Mouse (Mus musculus) limb, embryonic 11.5 days (tissue): ENCODE measurements around the gene Skap1. TPM values are rescaled to one million over a fixed set of nuclear protein-coding genes. Genes with fewer than 3 reads are reported as not detected.
"Not testable (repeated sequence)": the region's sequence is repeated elsewhere in the genome, so short reads cannot be mapped to it uniquely, and the experiment has no call there.

ENCODE experiments used
- ATAC-seq: fragments of 200-750 bp; cut with Nextera tagmentation; 2 replicates; pipeline ENCODE4 v1.8.0; 2017; ENCODE audit warnings: low read depth; ENCODE audit not compliant: insufficient number of reproducible peaks, low FRiP score, low TSS enrichment
- DNase-seq: peaks from one replicate; pipeline ENCODE4 v3.0.0-alpha.2; 2015; ENCODE audit warnings: low spot score
- H3K27ac ChIP-seq: fragments of 300-500 bp; sonication (generic); replicated peaks from 2 replicates; pipeline ENCODE4 v1.5.1; 2014; ENCODE audit warnings: low read depth, mild to moderate bottlenecking, low read length
- H3K27me3 ChIP-seq: fragments of 300-500 bp; sonication (generic); 2 replicates; pipeline ENCODE4 v1.6.1; 2014; ENCODE audit warnings: mild to moderate bottlenecking, low read length, mixed read lengths; ENCODE audit not compliant: control insufficient read depth, insufficient read depth
- H3K36me3 ChIP-seq: fragments of 300-500 bp; sonication (generic); 2 replicates; pipeline ENCODE4 v1.6.1; 2014; ENCODE audit warnings: mild to moderate bottlenecking, low read length, moderate library complexity, mixed read lengths; ENCODE audit not compliant: control insufficient read depth, insufficient read depth
- H3K4me1 ChIP-seq: fragments of 300-500 bp; sonication (generic); 2 replicates; pipeline ENCODE4 v1.6.1; 2014; ENCODE audit warnings: low read length, mixed read lengths; ENCODE audit not compliant: control insufficient read depth, insufficient read depth
- H3K4me2 ChIP-seq: fragments of 300-500 bp; sonication (generic); 2 replicates; pipeline ENCODE4 v1.6.1; 2014; ENCODE audit warnings: low read depth, mild to moderate bottlenecking, moderate library complexity; ENCODE audit not compliant: severe bottlenecking
- H3K4me3 ChIP-seq: fragments of 300-500 bp; sonication (generic); 2 replicates; pipeline ENCODE4 v1.5.1; 2014; ENCODE audit warnings: low read depth, low read length
- H3K9ac ChIP-seq: fragments of 300-500 bp; sonication (generic); 2 replicates; pipeline ENCODE4 v1.6.1; 2014; ENCODE audit warnings: mild to moderate bottlenecking, low read length
- H3K9me3 ChIP-seq: fragments of 300-500 bp; sonication (generic); 2 replicates; pipeline ENCODE4 v1.6.1; 2016; ENCODE audit warnings: low read length; ENCODE audit not compliant: control insufficient read depth
- WGBS: fragments of 180-500 bp; shearing (Covaris S2); extraction: QIAGEN DNeasy Blood & Tissue Kit; methylation state at CpG from one replicate; pipeline ENCODE4 v1.1.7; 2014; 5-methylcytosine and 5-hydroxymethylcytosine counted together
- polyA plus RNA-seq: library from polyadenylated mRNA; unstranded; fragments of >200 nt; fragmentation: Nextera tagmentation; extraction: Ambion mirVana; gene quantifications from 2 replicates; pipeline ENCODE4 v1.2.1, GENCODE M21; 2014

The Skap1 gene
- polyA plus RNA-seq, 1 experiment from 2014 or later, result 0.27 TPM

DNA sequence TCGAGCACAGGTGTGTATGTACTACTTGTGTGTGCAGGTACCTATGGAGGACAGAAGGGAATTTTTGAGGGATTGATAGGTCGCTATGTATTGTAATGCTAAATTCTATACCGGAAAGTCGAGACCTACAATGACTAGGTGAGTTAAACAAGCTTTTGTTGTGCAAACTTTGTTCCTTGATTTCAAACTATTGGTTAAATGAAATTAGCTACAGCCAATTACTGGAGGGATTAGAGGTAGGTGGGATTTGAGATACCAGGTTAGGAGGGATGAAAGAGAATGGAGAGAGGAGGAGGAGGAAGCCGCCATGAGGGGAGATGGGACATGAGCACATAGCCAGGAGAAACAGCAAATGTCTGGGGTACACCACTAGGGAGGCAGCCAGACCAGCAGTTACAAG is 315.9 kb downstream of the Skap1 start:
- H3K36me3 ChIP-seq, result no peaks in the 10 kb centered on the region
- H3K9me3 ChIP-seq, result no peaks in the 10 kb centered on the region
- no peak overlapping the region for H3K4me2 ChIP-seq
- H3K9ac ChIP-seq, result no peak overlapping the region
- no peak for DNase-seq
- ATAC-seq, result no peak
- peaks cover 5% of the 10 kb centered on the region; the same call in 1 of the 2 replicates for H3K4me1 ChIP-seq
- no peaks in the 10 kb centered on the region for H3K27me3 ChIP-seq
- H3K27ac ChIP-seq, result no peak overlapping the region
- no peak overlapping the region for H3K4me3 ChIP-seq
- 73% methylated on average over 5 of the region's 5 CpGs for WGBS

DNA sequence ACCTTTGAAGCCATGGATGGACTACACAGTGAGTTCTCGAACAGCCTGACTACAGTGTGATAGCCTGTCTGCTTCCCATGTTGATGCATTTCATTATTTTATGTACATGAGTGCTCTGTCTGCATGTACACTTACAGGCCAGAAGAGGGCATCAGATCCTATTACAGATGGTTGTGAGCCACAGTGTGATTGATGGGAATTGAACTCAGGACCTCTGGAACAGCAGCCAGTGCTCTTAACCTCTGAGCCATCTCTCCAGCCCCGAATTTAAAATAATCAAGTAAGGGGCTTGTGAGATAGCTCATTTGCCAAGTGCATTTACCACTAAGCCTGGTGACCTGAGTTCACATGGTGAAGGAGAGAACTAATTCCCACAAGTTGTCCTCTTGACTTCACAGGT is 317.0 kb downstream of the Skap1 start:
- H3K27ac ChIP-seq, result no peak overlapping the region
- no peak overlapping the region for H3K4me2 ChIP-seq
- H3K4me1 ChIP-seq, result peaks cover 3% of the 10 kb centered on the region
- ATAC-seq (no peak), DNase-seq (no peak)
- no peak overlapping the region for H3K4me3 ChIP-seq
- no peaks in the 10 kb centered on the region for H3K27me3 ChIP-seq
- no peaks in the 10 kb centered on the region for H3K36me3 ChIP-seq
- 87% methylated on average over 2 of the region's 2 CpGs for WGBS
- H3K9me3 ChIP-seq, result no peaks in the 10 kb centered on the region
- H3K9ac ChIP-seq, result no peak overlapping the region

DNA sequence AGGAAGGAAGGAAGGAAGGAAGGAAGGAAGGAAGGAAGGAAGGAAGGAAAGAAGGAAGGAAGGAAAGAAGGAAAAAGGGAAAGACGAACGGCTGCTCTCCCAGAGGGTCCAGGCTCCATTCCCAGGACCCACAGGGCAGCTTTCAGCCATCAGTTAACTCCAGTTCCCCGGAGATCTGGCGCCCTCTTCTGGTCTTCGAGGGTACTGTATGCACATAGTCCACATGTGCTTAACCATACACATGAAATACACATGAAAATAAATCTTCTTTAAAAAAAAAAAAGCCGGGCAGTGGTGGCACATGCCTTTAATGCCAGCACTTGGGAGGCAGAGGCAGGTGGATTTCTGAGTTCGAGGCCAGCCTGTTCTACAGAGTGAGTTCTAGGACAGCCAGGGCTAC is 320.5 kb downstream of the Skap1 start:
- not testable (repeated sequence) for H3K36me3 ChIP-seq, H3K4me2 ChIP-seq, H3K9me3 ChIP-seq, H3K4me3 ChIP-seq, H3K27ac ChIP-seq, ATAC-seq, H3K27me3 ChIP-seq, H3K4me1 ChIP-seq, H3K9ac ChIP-seq
- WGBS, result 16% methylated on average over 7 of the region's 7 CpGs
- peak; percentile 89 for DNase-seq

DNA sequence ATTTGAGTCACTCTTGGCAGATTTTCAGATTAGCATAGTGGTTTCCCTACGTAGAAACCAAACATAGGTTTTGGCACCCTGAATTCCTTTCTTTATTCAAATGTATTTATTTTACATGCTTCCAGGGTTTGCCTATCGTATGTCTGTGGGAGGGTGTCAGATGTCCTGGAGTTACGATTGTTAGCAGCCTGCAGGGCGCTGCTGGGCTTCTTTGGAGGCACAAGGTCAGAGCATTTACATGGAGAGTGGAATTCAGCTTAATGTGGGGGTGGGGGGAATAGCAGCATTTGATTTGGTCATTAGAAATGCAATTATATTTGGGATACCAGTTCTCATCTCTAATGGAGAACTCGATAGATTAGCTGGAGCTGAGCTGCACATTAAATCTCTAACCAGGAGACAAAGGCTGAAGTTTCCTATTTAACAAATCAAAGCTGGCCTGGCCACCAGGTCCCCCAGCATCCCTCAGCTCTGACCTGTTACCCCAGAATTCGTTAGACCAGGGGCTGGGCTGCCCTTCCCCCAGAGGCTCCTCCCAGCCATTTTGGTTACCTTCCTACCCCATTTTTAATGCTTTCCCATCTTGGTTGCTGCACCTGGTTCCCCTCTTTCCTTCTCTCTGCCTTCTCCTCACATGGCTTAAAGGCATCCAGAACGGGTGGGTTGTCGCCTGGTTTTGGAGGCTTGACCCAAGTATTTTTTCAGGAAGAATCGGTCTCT is 322.5 kb downstream of the Skap1 start:
- H3K9ac ChIP-seq, result no peak overlapping the region
- no peak overlapping the region for H3K4me2 ChIP-seq
- no peaks in the 10 kb centered on the region for H3K9me3 ChIP-seq
- 31% methylated on average over 9 of the region's 9 CpGs for WGBS
- no peak for DNase-seq
- no peaks in the 10 kb centered on the region for H3K36me3 ChIP-seq
- ATAC-seq, result no peak
- no peaks in the 10 kb centered on the region for H3K27me3 ChIP-seq
- H3K4me1 ChIP-seq, result peaks cover 6% of the 10 kb centered on the region
- H3K4me3 ChIP-seq, result no peak overlapping the region
- no peak overlapping the region for H3K27ac ChIP-seq

DNA sequence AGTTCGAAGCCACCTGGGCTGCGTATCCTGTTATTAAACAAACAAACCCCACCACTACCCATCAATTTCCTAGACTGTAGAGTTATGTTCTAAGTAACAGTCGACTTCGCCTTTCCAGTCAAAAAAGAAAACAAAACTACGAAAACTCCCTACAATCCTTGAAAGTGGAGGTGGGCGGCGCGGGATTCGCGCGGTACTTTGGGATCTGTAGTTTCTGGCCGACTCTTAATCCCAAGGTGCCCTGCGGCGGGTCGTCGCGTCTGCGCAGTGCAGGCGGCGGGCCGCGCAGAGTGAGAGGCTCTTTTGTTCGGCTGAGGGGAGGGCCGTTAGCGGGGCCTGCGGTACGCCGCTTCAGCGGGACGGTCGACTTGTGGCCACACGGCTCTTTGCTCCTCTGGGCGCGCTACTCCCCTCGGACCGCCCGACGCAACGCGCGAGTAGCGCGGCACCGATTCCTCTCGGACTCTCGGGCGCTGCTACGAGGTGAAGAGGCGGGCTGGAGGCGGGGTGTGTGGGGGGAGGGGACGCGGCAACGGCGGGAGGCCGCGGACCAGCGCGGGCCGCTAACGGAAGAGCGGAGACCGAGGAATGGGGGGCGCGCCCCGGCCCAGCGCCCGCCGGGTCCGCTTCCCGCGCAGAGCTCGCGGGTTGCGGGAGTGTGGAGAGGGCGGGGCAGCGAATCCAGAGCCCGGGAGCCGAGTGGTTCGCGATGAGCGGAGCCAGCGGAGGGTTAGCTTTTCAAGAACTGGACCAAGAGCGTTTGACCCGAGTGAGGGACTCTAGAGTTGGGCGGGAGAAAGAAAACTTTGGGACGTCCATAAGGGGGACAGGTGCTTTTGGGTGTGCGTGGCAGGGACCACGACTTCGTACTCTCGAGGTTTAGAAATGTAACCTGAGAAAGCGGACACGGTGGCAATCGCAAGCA is 324.7 kb downstream of the Skap1 start, which contains the start of gene Cbx1:
Gene Cbx1 (plus strand): TSS at position 257 of the 925 bp plus-strand sequence.
- H3K36me3 ChIP-seq, result no peaks in the 10 kb centered on the region
- H3K27ac ChIP-seq, result peak within 1 kb of the TSS; percentile 96
- H3K4me2 ChIP-seq, result peak within 1 kb of the TSS; percentile 94
- H3K4me1 ChIP-seq, result peaks cover 6% of the 10 kb centered on the region
- H3K9me3 ChIP-seq, result no peaks in the 10 kb centered on the region
- peak within 1 kb of the TSS; percentile 91 for H3K4me3 ChIP-seq
- DNase-seq (peak; percentile 94), ATAC-seq (peak; percentile 95)
- H3K27me3 ChIP-seq, result no peaks in the 10 kb centered on the region
- H3K9ac ChIP-seq, result peak within 1 kb of the TSS; percentile 98
- 1% methylated on average over 93 of the region's 93 CpGs for WGBS

DNA sequence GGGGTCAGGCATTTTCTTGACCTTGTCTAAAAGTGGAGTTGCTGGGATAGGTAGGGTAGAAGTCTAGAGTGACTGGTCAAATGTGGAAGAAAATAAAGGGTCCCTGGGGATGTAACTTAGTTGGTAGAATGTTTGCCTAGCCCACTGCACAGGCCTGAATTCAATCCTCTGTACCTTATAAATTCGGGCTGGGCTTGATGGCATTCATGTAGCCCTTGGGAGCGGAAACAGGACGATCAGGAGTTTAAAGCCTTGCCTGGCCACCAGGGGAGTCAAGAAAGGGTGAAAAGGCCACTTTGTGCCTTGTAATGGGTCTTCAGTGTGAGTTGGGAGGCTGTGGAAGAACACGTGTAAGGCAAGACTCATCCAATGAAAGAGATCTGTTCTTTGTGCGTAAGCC is 325.6 kb downstream of the Skap1 start:
- peak overlapping the region; percentile 94 for H3K4me2 ChIP-seq
- H3K4me1 ChIP-seq, result peaks cover 6% of the 10 kb centered on the region
- H3K4me3 ChIP-seq, result peak overlapping the region; percentile 91
- peak overlapping the region; percentile 98 for H3K9ac ChIP-seq
- DNase-seq (no peak), ATAC-seq (no peak)
- H3K27ac ChIP-seq, result no peak overlapping the region
- 9% methylated on average over 5 of the region's 5 CpGs for WGBS
- H3K27me3 ChIP-seq, result no peaks in the 10 kb centered on the region
- no peaks in the 10 kb centered on the region for H3K36me3 ChIP-seq
- H3K9me3 ChIP-seq, result no peaks in the 10 kb centered on the region

DNA sequence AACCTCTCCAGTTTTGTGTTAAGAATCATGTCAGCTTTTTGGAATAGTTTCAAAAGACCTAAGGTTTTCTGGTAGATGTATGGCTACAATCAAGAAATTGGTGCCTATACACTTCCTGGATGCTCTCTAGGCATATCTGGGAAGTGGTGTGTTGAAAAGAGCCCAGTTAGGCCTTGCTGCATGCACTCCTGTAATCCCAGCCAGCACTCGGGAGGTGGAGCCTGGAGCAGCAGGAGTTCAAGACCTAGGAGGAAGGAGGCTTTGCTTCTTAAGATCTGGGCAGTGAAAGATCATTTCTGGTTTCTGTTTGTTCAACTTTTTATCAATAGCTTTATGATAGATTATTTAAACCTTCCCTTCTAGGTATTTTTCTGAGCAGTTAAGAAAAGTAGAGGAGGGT is 326.3 kb downstream of the Skap1 start:
- WGBS, result 23% methylated on average over 1 of the region's 1 CpGs
- DNase-seq (no peak), ATAC-seq (no peak)
- Histone ChIP-seq H3K4me1 (peaks cover 6% of the 10 kb centered on the region), H3K27me3 (no peaks in the 10 kb centered on the region), H3K36me3 (peaks cover 2% of the 10 kb centered on the region; the same call in 1 of the 2 replicates), H3K4me2 (peak overlapping the region; percentile 94), H3K9ac (no peak overlapping the region), H3K9me3 (no peaks in the 10 kb centered on the region), H3K4me3 (peak overlapping the region; percentile 91), H3K27ac (no peak overlapping the region)

DNA sequence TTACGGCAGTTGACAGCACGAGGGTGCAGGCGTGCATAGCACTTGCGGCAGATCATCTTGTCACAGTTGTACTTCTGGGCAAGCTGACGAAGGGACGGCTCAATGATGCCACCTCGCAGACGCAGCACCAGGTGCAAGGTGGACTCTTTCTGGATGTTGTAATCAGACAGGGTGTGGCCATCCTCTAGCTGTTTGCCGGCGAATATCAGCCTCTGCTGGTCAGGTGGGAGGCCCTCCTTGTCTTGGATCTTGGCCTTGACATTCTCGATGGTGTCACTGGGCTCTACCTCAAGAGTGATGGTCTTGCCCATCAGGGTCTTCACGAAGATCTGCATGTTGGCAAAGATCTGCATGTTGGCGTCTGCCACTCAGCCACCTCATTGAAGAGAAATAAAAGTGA is 331.1 kb downstream of the Skap1 start:
- H3K27me3 ChIP-seq, result no peaks in the 10 kb centered on the region
- DNase-seq (no peak), ATAC-seq (no peak)
- 0 out of 2 replicates have a peak, but pooled peaks cover 2% of the 10 kb centered on the region for H3K4me1 ChIP-seq
- WGBS, result 97% methylated on average over 13 of the region's 13 CpGs
- peaks cover 2% of the 10 kb centered on the region; the same call in 1 of the 2 replicates for H3K36me3 ChIP-seq
- no peak overlapping the region for H3K4me2 ChIP-seq
- H3K4me3 ChIP-seq, result no peak overlapping the region
- H3K9ac ChIP-seq, result no peak overlapping the region
- no peaks in the 10 kb centered on the region for H3K9me3 ChIP-seq
- no peak overlapping the region for H3K27ac ChIP-seq
